Mouse (Mus musculus) cortical plate, adult 2 months (tissue): ENCODE data around the gene Trp53i13.

Source experiments
- CTCF ChIP-seq: fragments of 200-500 bp; IDR thresholded peaks from 2 replicates; pipeline ENCODE4 v1.5.1; 2011; ENCODE audit warnings: mild to moderate bottlenecking, control low read depth, low read length; ENCODE audit not compliant: insufficient read depth; ENCODE audit errors: extremely low read depth
- POLR2A ChIP-seq: fragments of 200-500 bp; IDR thresholded peaks from 2 replicates; pipeline ENCODE4 v1.6.1; 2011; ENCODE audit warnings: mild to moderate bottlenecking, low read length, control low read depth; ENCODE audit not compliant: insufficient read depth; ENCODE audit errors: extremely low read depth

DNA sequence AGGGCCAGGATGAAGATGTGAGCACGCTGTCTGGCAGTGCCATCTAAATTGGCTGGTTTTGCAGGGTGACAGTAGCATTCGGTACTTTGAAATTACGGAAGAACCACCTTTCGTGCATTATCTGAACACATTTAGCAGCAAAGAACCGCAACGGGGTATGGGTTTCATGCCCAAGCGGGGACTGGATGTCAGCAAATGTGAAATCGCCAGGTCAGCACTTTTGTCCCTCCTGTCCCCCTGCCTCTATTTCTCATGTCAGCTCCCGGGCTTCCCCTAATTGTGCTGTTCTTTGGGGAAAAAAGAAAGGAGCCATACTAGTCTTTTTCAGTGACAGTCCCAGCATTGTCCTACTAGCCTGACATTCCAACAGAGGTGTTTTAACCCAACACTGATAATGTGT lies 47.4 kb downstream of the Trp53i13 start:
- TF ChIP-seq CTCF (no peak), POLR2A (no peak)
